Mouse (Mus musculus) embryonic fibroblast, embryonic 13.5 days (primary cell): ENCODE results near the gene Nup50.

Experiments used
- CTCF ChIP-seq: IDR thresholded peaks from 2 replicates; pipeline ENCODE4 v1.5.1; 2011; ENCODE audit warnings: mild to moderate bottlenecking, control low read depth, low read length, moderate library complexity, borderline replicate concordance; ENCODE audit not compliant: insufficient read depth
- POLR2A ChIP-seq: IDR thresholded peaks from 2 replicates; pipeline ENCODE4 v1.6.1; 2011; ENCODE audit warnings: low read depth, mild to moderate bottlenecking, control low read depth, low read length, moderate library complexity

GRCm38 (mm10) chr15:84934901-84935300 is 11.7 kb downstream of the Nup50 start:
- TF ChIP-seq CTCF: no peak
- TF ChIP-seq POLR2A: no peak
